Mouse (Mus musculus) mesoderm, embryonic 11.5 days (tissue): ENCODE data around the gene Cdk5r1.
"Not testable (repeated sequence)": the region's sequence is repeated elsewhere in the genome, so short reads cannot be mapped to it uniquely, and the experiment has no call there.

Experiments used
- DNase-seq: peaks from one replicate; pipeline ENCODE4 v3.0.0-alpha.2; 2012; ENCODE audit warnings: low read depth, low spot score

Gene Cdk5r1

DNA sequence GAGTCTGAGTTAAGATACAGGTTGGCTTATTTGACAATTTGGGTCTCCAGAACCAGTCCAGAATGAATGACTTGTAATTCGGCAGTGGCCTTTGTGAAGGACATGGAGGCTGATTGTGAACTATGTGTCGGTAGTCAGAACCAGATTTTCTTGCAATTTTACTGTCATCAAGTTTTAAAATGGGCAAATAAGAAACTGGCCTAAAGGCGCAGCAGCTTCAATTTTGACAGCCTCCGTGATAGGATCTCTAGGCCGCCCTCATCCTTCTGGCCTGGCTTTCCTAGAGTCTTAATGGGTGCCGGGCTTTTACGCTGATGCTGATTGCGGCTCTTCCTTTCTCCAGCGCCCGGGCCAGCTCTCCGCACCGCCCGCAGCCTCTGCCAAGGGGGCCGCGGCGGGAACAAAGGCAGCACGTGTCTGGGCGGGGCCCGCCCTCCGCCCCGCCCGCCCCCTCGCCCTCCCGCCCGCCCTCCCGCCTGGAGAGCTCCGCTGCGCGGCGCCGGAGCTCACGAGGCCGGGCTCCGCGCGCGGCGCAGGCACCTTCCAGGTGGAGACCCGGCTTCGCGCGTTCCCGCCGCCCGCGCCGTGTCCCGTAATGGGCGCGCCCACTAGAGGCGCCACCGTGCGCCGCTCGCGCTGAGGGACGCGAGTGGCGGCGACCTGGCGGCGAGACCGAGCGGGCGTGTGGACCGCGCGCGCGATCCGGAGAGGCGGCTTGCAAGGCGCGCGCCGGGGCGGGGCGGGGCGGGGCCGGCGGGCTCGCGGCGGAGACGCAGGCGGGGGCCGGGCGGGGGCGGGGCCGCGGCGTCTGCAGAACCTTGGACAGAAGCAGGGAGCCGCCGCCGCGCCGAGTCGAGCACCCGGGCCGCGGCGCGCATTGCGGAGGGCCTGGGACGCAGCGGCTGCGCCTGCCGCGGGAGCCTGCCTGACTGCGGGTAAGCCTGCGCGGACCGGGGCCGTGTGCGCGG is at the start of gene Cdk5r1:
Gene Cdk5r1, plus strand, starts transcription at position 802 of the 968 bp plus-strand sequence.
- DNase-seq: peak; percentile 94

DNA sequence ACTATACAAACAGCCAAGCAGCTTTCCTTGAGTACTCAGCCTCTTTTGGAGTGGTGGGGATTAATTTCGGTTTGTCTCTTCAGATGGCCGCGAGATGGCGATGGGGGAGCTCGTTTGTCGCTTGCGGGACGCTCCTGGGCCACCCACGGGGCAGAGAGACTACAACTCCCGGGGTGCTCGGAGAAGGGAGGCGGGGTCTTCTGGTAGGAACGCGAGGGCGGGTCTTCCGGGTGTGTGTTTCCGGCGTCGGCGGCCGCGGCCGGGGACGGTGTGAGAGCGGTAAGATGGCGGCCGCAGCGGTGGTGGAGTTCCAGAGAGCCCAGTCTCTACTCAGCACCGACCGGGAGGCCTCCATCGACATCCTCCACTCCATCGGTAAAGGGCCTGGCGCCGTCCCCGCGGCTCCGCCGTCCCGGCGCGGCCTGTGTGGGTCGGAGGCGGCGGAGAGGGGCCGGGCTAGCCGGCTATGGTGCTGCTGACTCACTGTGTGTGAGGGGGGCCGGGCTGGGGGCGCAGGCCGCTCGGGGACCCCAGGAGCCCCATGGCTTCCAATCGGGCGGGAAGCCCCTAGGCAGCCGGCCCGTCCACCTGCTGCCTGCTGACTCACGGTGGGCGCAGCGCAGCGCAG is 48.3 kb upstream of the Cdk5r1 start, which contains the start of gene Psmd11:
Gene Psmd11, plus strand, starts transcription at position 235 of the 628 bp plus-strand sequence.
- peak; percentile 96 for DNase-seq

DNA sequence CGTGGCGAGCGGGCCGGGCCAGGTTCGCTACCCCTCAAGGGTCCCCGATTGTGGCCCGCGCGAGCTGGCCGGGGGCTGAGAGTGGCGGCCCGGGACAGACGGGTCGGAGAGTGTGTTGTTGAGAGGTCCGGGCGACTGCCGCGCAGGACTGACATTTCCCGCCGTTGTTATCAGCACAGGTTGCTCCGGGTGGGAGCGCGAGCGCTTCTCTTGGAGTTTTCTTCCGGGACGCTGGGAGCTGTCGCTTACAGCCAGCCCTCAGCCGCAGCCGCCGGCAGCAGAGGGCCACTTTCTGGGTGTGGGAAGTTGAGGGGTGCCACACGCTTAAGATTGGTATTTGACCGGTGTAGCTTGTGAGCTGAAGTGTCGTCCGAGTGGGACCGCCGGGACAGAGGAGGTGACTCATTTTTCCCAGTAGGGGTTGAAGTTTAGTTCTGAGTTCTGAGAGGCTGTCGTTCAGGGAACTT is 47.8 kb upstream of the Cdk5r1 start:
- DNase-seq: peak; percentile 21

DNA sequence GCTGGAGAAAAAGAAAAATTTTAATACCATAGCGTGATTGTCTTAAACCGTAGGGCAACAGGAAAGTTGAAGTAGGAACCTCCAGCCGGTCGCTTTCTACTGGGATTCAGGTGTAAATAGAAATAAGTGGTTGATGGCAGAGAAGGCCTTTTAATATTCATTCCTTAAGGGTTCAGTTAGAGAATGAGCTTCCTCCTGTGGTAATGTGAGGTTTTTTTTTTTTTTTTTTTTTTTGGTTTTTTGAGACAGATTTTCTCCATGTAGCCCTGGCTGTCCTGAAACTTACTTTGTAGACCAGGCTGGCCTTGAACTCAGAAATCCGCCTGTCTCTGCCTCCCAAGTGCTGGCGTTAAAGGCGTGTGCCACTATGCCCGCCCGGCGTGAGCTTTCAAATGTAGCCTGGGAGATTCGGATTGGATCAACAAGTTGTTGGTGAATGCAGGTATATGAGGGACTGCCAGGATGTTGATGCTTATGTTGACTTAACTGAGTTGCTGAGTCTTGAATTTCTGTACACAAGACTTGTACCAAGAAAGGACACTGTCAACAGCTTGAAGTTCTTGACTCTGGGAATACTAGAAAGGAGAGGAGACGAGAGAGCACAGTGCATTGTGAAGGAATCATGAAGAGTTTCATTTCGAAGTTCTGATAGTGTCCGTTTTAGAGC is 47.2 kb upstream of the Cdk5r1 start:
- no peak for DNase-seq

DNA sequence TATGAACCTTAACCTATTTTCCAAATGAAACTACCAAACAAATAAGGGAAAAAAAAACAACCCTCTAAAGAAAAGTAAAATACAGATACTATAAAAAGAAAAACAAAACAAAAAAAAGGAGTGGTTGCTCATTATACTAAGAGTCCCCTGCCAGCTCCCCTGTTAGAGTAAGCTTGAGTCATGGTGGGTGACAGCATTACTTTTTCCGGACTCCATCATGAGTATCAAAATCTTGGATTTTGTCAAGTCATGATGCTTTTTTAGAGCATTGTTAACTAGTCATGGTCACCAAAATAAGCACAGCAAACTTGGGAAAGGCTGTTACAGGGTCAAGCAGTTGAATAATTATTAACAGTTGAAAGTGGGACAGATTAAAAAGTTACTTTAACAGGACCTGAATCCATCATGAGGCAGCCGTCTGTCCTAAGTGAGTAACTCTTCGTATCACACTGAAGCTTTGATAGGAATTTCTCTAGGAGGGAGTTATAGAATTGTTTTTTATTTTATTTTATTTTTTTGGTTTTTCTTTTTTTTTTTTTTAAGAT is 46.4 kb upstream of the Cdk5r1 start:
- DNase-seq: no peak

DNA sequence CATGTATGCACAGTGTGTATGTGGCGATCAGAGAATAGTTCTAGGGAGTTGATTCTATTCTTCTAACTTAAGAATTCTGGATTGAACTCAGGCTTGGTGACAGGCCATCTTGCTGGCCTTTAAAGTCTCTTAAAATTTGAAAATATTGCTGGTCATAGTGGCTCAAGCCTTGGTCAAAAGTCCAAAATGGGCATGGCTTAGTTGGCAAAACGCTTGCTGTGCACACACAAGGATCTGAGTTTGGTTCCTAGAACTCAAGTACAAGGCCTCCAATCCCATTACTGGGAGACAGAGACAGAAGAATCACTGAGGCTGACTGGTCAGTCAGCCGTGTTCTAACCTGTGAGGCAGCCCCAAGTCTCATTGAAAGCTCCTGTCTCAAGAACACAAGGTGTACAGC is 29.9 kb upstream of the Cdk5r1 start:
- no peak for DNase-seq

DNA sequence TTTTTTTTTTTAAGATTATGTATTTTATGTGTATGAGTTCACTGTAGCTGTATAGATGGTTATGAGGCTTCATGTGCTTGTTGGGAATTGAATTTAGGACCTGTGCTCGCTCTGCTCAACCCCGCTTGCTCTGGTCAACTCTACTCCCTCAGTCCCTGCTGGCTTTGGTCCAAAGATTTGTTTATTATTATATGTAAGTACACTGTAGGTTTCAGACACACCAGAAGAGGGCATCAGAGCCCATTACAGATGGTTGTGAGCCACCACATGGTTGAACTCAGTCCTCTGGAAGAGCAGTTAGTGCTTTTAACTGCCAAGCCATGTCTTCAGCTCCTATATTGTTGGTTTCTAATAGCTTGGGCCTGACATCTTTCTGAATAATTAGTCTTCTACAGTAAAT is 27.0 kb upstream of the Cdk5r1 start:
- DNase-seq: no peak

DNA sequence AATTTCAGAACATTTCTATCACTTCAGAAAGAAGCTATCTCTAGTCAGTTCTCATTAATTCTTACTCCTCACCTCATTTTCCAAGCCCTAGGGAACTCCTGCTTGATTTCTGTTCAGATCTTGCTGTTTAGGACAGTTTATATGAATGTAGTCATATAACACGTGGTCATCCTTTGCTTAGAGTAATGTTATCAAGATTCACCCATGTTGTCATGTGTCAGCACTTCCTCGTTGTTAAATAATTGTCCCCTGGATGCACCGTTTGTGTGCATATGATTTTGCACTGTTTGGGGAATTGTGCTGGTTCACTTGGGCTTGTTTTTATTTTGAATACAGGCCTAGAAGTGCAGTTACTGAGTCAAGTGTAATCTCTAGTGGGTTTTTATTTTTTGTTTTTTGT is 24.6 kb upstream of the Cdk5r1 start:
- DNase-seq: no peak

DNA sequence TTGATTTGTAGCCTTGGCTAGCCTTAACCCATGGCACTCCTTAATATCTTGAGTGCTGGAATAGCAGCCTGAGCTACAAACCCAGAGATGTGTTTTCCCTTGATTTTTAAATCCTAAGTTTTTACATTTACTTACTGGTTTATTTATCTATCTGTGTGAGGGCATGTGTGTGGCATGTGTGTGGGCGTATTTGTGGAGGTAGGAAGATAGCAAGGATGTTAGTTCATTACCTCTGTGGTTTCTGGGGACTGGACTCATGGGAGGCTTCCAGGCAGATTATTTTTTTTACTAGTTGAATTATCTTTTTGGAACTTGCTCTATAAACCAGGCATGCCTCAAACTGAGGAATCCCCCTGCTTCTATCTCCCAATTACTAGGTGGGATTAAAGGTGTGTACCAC is 23.6 kb upstream of the Cdk5r1 start:
- DNase-seq: no peak

DNA sequence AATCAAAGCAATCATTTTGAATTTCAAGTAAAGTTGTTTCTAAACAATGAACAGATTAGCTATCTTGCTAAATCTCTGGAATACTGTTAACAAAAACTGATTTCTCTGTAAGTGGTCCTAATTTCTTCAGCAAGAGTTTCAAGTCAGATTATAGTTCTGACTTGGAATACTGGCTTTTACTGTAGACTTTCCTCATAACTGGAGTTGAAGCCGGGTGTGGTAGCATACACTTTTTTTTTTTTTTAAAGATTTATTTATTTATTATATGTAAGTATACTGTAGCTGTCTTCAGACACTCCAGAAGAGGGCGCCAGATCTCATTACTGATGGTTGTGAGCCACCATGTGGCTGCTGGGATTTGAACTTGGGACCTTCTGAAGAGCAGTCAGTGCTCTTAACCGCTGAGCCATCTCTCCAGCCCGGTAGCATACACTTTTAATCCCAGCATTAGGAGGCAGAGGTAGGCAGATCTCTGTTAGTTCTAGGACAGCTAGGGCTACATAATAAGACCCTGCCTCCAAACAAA is 13.2 kb upstream of the Cdk5r1 start:
- DNase-seq: not testable (repeated sequence)

DNA sequence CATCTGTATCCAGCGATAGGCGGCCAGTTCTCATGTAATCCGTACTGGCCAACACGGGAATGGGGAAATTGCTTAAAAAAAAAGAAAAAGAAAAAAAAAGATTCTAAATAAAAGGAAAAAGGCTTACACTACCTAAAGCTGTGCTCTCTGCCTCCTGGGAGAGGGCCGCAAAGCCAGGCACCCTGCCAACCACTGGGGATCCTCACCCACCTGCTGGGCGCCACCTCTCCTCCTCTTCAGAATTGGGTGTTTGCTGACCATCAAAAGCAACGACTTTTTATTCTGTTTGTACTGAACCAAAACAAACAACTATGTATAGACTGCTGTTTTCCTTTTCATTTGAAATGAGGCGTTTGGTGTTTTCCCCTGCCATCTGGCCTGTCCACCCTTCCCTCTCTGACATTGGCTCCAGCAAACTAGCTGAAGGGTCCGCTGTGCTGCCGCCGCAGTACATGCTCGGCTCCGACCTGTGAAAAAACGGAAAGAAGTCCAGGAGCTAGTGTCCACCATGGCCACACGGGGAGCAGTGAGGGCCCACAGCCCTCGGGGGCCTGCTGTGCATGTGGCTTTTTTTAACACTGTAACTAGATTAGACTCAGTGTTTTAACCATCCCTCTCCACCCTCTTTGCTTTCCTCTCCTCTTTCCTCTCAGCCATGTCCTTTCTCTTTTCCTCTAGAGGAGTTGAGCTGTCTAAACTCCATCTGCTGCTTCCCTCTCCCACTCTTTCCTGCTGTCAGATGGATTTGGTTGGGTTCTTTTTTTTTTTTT is 4.8 kb upstream of the Cdk5r1 start:
- DNase-seq: no peak

DNA sequence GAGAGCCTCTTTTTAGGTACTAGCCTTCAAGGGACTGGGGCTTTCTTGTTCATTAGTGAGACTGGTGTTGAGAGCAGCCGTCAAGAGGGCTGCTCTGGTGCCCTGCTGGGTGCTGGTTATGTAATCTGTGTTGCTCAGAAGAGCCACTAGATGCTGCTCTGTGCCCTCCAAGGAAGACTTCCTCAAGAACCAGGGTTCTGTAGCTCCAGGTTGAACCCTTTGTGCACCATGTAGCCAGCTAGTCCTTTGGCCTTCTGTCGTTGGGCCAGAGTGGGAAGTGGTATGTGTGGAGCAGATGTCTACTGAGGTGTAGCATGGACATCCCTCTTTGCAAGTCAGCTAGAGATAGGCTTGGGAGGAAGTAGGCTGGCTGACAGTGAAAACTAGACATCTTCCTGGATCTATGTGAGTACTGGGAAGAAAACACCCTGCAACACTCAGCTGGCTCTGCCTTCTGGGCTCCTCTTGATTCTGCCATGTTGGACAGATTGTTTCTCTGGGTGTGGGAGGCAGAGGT is 2.6 kb upstream of the Cdk5r1 start:
- no peak for DNase-seq

DNA sequence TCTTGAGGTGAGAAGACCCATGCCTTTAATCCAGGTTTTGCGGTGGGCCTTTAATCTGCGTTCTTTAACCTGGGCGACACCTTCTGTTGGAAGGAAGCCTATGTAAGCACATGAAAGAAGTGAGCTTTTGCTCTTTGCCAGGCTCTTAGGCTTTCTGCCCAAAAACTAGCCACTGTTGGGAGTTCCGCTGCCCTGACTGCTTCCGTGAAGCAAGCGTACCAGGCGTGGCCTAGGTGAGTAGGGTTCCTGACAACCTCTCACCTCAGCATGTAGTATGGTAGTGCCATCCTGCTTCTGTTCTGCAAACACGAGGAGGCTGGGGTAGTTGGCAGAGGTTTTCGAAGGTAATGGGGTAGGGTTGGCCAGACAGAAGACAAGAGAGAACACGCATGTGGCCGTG is 2.0 kb upstream of the Cdk5r1 start:
- DNase-seq: no peak

DNA sequence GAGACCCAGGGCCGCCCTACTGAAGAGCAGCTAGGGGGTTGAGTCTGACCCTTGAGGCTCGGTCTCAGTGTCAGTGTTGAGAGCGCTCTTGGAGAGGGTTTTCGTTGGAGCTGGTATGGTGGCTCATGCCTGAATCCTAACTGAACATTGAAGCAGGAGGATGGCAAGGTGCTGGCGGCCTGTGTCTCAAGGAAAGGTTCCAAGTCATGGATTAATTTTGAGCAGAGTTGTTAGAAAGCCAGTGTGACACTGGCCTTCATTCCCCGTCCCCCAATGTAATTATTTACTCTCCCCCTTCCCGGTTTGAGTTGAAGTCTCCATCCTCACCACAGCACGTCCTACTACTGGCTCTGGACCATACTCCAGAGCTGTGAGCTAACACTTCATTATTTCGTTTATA is 1.3 kb upstream of the Cdk5r1 start:
- no peak for DNase-seq

DNA sequence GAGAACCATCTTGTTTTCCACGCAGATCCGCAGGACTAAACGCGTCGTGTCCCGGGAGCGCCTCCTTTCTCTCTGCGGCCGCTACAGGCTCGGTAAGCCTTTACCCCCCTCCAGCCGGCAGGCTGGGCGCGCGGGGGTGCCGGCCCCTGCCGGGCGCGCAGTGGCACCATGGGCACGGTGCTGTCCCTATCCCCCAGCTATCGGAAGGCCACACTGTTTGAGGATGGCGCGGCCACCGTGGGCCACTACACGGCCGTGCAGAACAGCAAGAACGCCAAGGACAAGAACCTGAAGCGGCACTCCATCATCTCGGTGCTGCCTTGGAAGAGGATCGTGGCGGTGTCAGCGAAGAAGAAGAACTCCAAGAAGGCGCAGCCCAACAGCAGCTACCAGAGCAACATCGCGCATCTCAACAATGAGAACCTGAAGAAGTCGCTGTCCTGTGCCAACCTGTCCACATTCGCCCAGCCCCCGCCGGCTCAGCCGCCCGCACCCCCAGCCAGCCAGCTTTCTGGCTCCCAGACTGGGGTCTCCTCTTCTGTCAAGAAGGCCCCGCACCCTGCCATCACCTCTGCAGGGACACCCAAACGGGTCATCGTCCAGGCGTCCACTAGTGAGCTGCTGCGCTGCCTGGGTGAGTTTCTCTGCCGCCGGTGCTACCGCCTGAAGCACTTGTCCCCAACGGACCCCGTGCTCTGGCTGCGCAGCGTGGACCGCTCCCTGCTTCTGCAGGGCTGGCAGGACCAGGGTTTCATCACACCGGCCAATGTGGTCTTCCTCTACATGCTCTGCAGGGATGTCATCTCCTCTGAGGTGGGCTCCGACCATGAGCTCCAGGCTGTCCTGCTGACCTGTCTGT is 747 bp downstream of the Cdk5r1 start:
- DNase-seq: no peak

DNA sequence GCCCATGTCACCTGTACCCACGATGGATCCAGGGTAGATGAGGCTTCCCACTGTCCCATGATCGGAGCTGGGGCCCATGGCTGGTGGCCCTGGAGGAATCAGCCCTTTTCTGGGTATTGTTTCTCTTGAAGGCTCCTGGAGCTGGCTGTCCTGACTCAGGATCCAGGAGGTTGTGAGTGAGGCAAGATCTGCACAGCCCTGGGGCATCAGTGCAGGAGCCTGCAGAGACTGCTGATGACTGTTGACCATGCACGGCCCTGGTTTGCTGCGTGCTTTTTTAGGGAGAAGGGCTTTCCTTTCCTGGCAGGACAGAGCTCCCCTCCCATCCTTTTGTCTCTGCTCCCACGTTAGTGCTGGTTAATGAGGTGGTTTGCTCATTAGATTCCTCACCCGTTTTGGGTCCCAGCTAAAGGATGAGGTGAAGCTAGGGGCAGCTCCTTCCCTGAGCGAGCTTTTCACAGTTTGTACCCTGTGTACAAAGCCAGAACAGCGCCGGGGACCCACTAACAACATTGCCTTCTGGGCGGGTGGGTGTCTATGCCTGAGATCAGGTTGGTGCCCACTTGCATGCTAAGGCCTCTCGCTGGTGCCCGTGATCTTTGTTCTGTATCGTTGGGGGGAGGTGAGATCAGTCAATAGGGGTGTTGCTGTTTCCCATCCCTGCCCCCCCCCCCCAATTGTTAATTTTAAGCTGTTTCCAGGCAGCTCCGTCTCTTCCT is 2.0 kb downstream of the Cdk5r1 start:
- no peak for DNase-seq

DNA sequence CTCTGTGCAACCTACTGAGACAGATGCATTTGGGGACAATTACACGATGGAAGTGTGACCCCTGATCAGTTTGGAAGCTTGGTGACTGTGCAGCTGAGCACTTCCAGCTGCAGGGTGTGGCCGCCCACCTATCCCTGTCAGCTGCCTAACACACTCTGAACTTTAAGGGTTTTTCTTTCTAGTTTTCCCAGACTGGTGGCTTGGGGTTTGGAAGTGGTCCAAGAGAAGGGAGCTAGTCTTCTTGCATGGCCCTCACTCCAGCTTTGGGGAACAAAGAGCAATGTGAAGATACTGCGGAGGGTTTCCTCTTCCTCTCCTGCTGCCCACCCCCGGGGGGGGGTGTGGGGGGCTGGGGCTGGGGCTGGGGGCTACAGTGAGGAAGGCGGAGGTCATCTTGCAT is 2.6 kb downstream of the Cdk5r1 start:
- no peak for DNase-seq

DNA sequence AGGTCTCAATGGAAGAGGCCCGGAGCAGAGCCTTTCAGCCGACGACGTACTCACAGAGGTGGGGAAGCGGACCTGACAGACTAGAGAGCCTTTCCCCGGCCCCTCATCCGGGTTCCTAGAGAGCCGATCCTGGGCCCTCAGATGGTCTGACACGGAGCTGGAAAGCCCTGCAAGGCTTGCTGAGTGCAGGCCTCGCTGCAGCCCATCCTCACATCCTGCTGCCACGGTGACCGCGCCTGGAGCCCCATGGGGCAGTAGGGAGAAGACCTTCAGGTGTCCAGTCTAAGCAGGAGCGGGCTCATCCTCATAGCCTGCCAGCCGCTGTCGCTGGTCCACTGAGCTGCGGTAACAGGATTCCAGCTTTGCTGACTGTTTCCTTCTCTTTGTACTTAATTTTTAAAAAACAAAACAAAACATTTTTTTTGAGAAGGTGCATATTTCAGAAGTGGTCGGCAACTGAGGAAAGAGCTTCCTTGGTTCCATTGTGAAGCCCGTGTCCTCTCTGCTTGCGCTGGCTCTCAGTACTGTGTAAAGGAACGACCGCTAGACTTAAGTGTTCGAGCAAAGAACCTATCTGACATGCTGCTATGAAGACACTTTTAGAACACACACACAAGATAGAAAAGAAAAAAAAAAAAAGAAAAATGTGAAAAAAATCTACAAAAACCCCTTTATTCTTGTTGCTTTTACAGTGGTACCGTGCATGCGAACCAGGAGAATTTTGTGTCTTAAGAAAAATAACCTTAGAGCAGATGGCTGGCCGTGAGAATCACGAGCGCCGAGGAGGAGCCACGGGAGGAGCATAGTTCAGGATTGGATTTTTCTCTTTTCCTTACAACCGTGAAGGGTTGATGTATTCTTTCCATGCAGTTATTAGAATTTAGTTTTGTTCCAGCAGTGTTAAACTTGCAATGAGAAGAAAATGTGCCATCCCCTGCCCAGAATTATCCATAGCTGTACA is 3.4 kb downstream of the Cdk5r1 start:
- no peak for DNase-seq
